Mouse (Mus musculus) heart, embryonic 16.5 days (tissue): ENCODE measurements around the gene Clasp1. TPM values are rescaled to one million over a fixed set of nuclear protein-coding genes. Genes with fewer than 3 reads are reported as not detected.

Experiments
- ATAC-seq: fragments of 200-750 bp; cut with Nextera tagmentation; replicated peaks from 2 replicates; pipeline ENCODE4 v1.8.0; 2017; ENCODE audit warnings: moderate number of reproducible peaks; ENCODE audit not compliant: insufficient read depth, low FRiP score; ENCODE audit errors: extremely low read depth
- H3K27ac ChIP-seq: fragments of 300-500 bp; sonication (generic); 2 replicates; pipeline ENCODE4 v1.5.1; 2014; ENCODE audit warnings: mild to moderate bottlenecking, low read length, control low read depth, moderate library complexity
- H3K27me3 ChIP-seq: fragments of 300-500 bp; sonication (generic); 2 replicates; pipeline ENCODE4 v1.6.1; 2014; ENCODE audit warnings: low read length, mixed read lengths; ENCODE audit not compliant: control insufficient read depth, insufficient read depth
- H3K36me3 ChIP-seq: fragments of 300-500 bp; sonication (generic); 2 replicates; pipeline ENCODE4 v1.6.1; 2014; ENCODE audit not compliant: control insufficient read depth, insufficient read depth
- H3K4me1 ChIP-seq: fragments of 300-500 bp; sonication (generic); 2 replicates; pipeline ENCODE4 v1.6.1; 2014; ENCODE audit warnings: low read length, mixed read lengths; ENCODE audit not compliant: control insufficient read depth, insufficient read depth
- H3K4me2 ChIP-seq: fragments of 300-500 bp; sonication (generic); 2 replicates; pipeline ENCODE4 v1.6.1; 2014; ENCODE audit warnings: low read depth, mild to moderate bottlenecking, control low read depth, low read length
- H3K4me3 ChIP-seq: fragments of 300-500 bp; sonication (generic); 2 replicates; pipeline ENCODE4 v1.5.1; 2014; ENCODE audit warnings: mild to moderate bottlenecking, control low read depth, low read length
- H3K9ac ChIP-seq: fragments of 300-500 bp; sonication (generic); 2 replicates; pipeline ENCODE4 v1.6.1; 2014; ENCODE audit warnings: low read length, control low read depth
- H3K9me3 ChIP-seq: fragments of 300-500 bp; sonication (generic); replicated peaks from 2 replicates; pipeline ENCODE4 v1.6.1; 2016; ENCODE audit warnings: low read length; ENCODE audit not compliant: control insufficient read depth
- WGBS: fragments of 180-500 bp; shearing (Covaris S2); extraction: QIAGEN DNeasy Blood & Tissue Kit; methylation state at CpG from one replicate; pipeline ENCODE4 v1.1.7; 2014; 5-methylcytosine and 5-hydroxymethylcytosine counted together
- polyA plus RNA-seq: library from polyadenylated mRNA; unstranded; fragments of >200 nt; fragmentation: Nextera tagmentation; extraction: Ambion mirVana; gene quantifications from 2 replicates; pipeline ENCODE4 v1.2.1, GENCODE M21; 2015

Gene Clasp1
- polyA plus RNA-seq, 1 experiment from 2014 or later: 86.8 TPM

GRCm38 (mm10) chr1:118523161-118523560 is 134.3 kb downstream of the Clasp1 start:
- ATAC-seq: no peak
- Histone ChIP-seq H3K27me3 (no peaks in the 10 kb centered on the region), H3K9ac (no peak overlapping the region), H3K9me3 (no peaks in the 10 kb centered on the region), H3K4me2 (no peak overlapping the region), H3K4me1 (no peaks in the 10 kb centered on the region), H3K36me3 (peaks cover 63% of the 10 kb centered on the region), H3K4me3 (no peak overlapping the region), H3K27ac (no peak overlapping the region)
- WGBS: 90% methylated on average over 6 of the region's 6 CpGs

GRCm38 (mm10) chr1:118525336-118525735 is 136.5 kb downstream of the Clasp1 start:
- no peak overlapping the region for H3K9ac ChIP-seq
- WGBS: 67% methylated on average over 9 of the region's 9 CpGs
- H3K9me3 ChIP-seq: no peaks in the 10 kb centered on the region
- no peak overlapping the region for H3K4me2 ChIP-seq
- no peak overlapping the region for H3K27ac ChIP-seq
- ATAC-seq: no peak
- no peaks in the 10 kb centered on the region for H3K4me1 ChIP-seq
- H3K4me3 ChIP-seq: no peak overlapping the region
- peaks cover 70% of the 10 kb centered on the region for H3K36me3 ChIP-seq
- H3K27me3 ChIP-seq: no peaks in the 10 kb centered on the region

GRCm38 (mm10) chr1:118529213-118529612 is 140.4 kb downstream of the Clasp1 start:
- H3K4me2 ChIP-seq: no peak overlapping the region
- no peaks in the 10 kb centered on the region for H3K4me1 ChIP-seq
- no peaks in the 10 kb centered on the region for H3K27me3 ChIP-seq
- peaks cover 74% of the 10 kb centered on the region for H3K36me3 ChIP-seq
- H3K9me3 ChIP-seq: no peaks in the 10 kb centered on the region
- no peak for ATAC-seq
- WGBS: 96% methylated on average over 1 of the region's 1 CpGs
- H3K27ac ChIP-seq: no peak overlapping the region
- H3K9ac ChIP-seq: no peak overlapping the region
- no peak overlapping the region for H3K4me3 ChIP-seq

GRCm38 (mm10) chr1:118531259-118531658 is 142.4 kb downstream of the Clasp1 start:
- Histone ChIP-seq H3K4me3 (no peak overlapping the region), H3K9ac (no peak overlapping the region), H3K27ac (no peak overlapping the region), H3K4me2 (no peak overlapping the region), H3K4me1 (no peaks in the 10 kb centered on the region), H3K36me3 (peaks cover 80% of the 10 kb centered on the region), H3K9me3 (no peaks in the 10 kb centered on the region), H3K27me3 (no peaks in the 10 kb centered on the region)
- ATAC-seq: no peak
- WGBS: 89% methylated on average over 3 of the region's 3 CpGs

GRCm38 (mm10) chr1:118536021-118536420 is 147.2 kb downstream of the Clasp1 start:
- Histone ChIP-seq H3K27me3 (no peaks in the 10 kb centered on the region), H3K4me1 (no peaks in the 10 kb centered on the region), H3K9me3 (no peaks in the 10 kb centered on the region), H3K4me3 (no peak overlapping the region), H3K4me2 (no peak overlapping the region), H3K27ac (no peak overlapping the region), H3K9ac (no peak overlapping the region), H3K36me3 (peaks cover 59% of the 10 kb centered on the region)
- WGBS: 91% methylated on average over 15 of the region's 15 CpGs
- no peak for ATAC-seq

- Histone ChIP-seq H3K9ac (no peak overlapping the region), H3K27ac (no peak overlapping the region), H3K4me1 (no peaks in the 10 kb centered on the region), H3K9me3 (no peaks in the 10 kb centered on the region), H3K4me3 (no peak overlapping the region), H3K27me3 (no peaks in the 10 kb centered on the region), H3K36me3 (peaks cover 62% of the 10 kb centered on the region), H3K4me2 (no peak overlapping the region)
- WGBS: 87% methylated on average over 6 of the region's 6 CpGs
- no peak for ATAC-seq
These were observed 150.2 kb downstream of the Clasp1 start for GRCm38 (mm10) chr1:118539046-118539445.

GRCm38 (mm10) chr1:118542880-118543279 is 154.0 kb downstream of the Clasp1 start:
- no peak overlapping the region for H3K27ac ChIP-seq
- peaks cover 71% of the 10 kb centered on the region for H3K36me3 ChIP-seq
- H3K9me3 ChIP-seq: no peaks in the 10 kb centered on the region
- no peaks in the 10 kb centered on the region for H3K27me3 ChIP-seq
- WGBS: 83% methylated on average over 7 of the region's 7 CpGs
- H3K4me3 ChIP-seq: no peak overlapping the region
- no peak overlapping the region for H3K9ac ChIP-seq
- ATAC-seq: no peak
- no peaks in the 10 kb centered on the region for H3K4me1 ChIP-seq
- H3K4me2 ChIP-seq: no peak overlapping the region

- 80% methylated on average over 5 of the region's 5 CpGs for WGBS
- no peaks in the 10 kb centered on the region for H3K27me3 ChIP-seq
- H3K27ac ChIP-seq: no peak overlapping the region
- H3K4me1 ChIP-seq: no peaks in the 10 kb centered on the region
- no peak overlapping the region for H3K4me2 ChIP-seq
- H3K4me3 ChIP-seq: no peak overlapping the region
- ATAC-seq: no peak
- no peaks in the 10 kb centered on the region for H3K9me3 ChIP-seq
- H3K9ac ChIP-seq: no peak overlapping the region
- H3K36me3 ChIP-seq: peaks cover 82% of the 10 kb centered on the region
These were observed 159.9 kb downstream of the Clasp1 start for GRCm38 (mm10) chr1:118548769-118549168.

- WGBS: 87% methylated on average over 5 of the region's 5 CpGs
- Histone ChIP-seq H3K4me1 (no peaks in the 10 kb centered on the region), H3K36me3 (peaks cover 79% of the 10 kb centered on the region), H3K27ac (no peak overlapping the region), H3K4me2 (no peak overlapping the region), H3K4me3 (no peak overlapping the region), H3K27me3 (no peaks in the 10 kb centered on the region), H3K9ac (no peak overlapping the region), H3K9me3 (no peaks in the 10 kb centered on the region)
- no peak for ATAC-seq
These were observed 162.3 kb downstream of the Clasp1 start for GRCm38 (mm10) chr1:118551152-118551551.

- Histone ChIP-seq H3K4me1 (no peaks in the 10 kb centered on the region), H3K4me3 (no peak overlapping the region), H3K27me3 (no peaks in the 10 kb centered on the region), H3K9me3 (no peaks in the 10 kb centered on the region), H3K36me3 (peaks cover 76% of the 10 kb centered on the region), H3K9ac (no peak overlapping the region), H3K4me2 (no peak overlapping the region), H3K27ac (no peak overlapping the region)
- WGBS: 87% methylated on average over 4 of the region's 4 CpGs
- ATAC-seq: no peak
These were observed 163.2 kb downstream of the Clasp1 start for GRCm38 (mm10) chr1:118552071-118552470.
